Mouse (Mus musculus) gastrocnemius, postnatal 10 days (tissue): ENCODE measurements around the gene Zfp958. TPM values are rescaled to one million over a fixed set of nuclear protein-coding genes. Genes with fewer than 3 reads are reported as not detected.
"Not testable (repeated sequence)": the region's sequence is repeated elsewhere in the genome, so short reads cannot be mapped to it uniquely, and the experiment has no call there.

Experiments used
- DNase-seq: peaks from one replicate; pipeline ENCODE4 v3.0.0; 2021; ENCODE audit warnings: mixed read lengths
- long read RNA-seq, 2 experiments: library from polyadenylated mRNA; stranded (forward); transcript quantifications; one replicate each; pipeline ENCODE4 v2.0.0; 2021
- total RNA-seq, 2 experiments: library from RNA; stranded (reverse); gene quantifications; 2 replicates each; pipeline ENCODE4 v1.2.3; 2021

Zfp958 gene
- 1 to 10 TPM; 7.1 to 8.8 TPM for total RNA-seq
- long read RNA-seq, experiment 1, partial matches to known transcripts: 0 of 7 reads
- long read RNA-seq, experiment 1, other reads (novel, unspliced or antisense): 3 of 7 reads
- long read RNA-seq, experiment 2, partial matches to known transcripts: 0 of 8 reads
- long read RNA-seq, experiment 2, other reads (novel, unspliced or antisense): 8 of 8 reads

DNA sequence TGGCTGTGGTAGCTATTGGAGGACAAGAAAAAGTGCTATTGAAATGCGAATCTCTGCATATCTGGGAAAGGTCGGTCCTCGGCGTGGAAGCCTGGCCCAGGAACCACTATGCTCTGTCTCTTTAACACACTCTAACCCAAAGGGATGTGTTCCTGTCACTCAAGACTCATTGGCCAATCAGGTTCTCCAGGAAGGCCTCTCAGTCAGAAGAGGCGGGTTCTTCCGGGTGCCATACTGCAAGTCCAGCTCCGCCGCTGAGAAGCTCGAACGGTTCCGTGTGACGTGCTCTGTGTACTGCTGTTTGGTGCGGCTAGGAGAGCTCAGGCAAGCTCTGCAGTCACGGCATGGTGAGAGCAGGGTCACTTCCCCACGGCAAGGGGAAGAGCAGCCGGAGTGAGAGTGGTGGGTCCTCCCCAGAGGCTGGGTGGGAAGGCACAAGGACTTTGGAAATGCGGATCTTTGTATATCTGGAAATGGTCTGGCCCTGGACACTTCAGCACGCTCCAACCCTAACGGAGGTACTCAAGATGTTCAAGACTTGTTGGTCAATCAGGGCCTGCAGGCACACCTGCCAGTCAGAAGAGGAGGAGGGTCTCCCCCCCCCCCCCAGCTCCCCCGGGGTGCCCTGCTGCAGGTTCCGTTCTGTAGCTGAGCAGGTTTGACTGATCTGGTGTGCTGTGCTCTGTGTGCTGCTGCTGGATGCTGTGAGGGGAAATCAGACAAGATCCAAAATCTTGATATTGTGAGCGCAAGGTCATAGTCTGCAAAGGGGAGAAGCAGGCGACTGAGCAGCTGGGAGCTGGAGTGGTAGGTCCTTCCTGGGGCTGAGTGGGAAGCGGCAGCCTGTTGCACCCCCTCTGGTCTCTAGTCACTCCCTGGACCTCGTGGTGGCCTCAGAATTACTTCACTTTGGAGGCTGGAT lies at the start of gene Zfp958:
TSS of gene Zfp958 (plus strand) at position 236 of the 922 bp plus-strand sequence.
- DNase-seq: peak; percentile 83

- DNase-seq: no peak
Measured at GRCm38 (mm10) chr8:4581986-4582385, 31.0 kb upstream of the Zfp958 start.

- no peak for DNase-seq
Measured at GRCm38 (mm10) chr8:4582754-4583178, 30.2 kb upstream of the Zfp958 start.

GRCm38 (mm10) chr8:4584660-4585059 lies 28.3 kb upstream of the Zfp958 start:
- no peak for DNase-seq

DNA sequence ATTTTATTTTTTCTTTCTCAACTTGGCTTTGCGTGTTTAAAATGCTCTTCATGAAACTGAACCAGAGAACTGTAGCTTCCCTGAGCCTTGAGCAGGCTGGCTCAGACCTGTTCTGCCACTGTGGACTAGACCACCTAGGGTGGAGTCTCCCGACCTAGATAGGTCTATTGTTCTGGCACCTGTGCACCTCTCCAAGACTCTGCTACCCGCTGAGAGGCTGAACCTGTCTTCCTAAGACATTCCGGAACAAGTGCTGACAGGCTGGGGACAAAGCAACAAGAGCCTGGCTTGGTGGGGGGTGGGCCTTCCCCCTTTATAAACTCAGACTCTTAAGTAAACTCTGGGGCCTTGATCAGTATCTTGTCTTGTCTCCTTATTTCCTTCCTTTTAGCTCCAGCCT lies 26.6 kb upstream of the Zfp958 start:
- no peak for DNase-seq

GRCm38 (mm10) chr8:4588165-4589000 lies 24.6 kb upstream of the Zfp958 start:
- peak; percentile 22 for DNase-seq

GRCm38 (mm10) chr8:4608896-4609295 lies 4.1 kb upstream of the Zfp958 start:
- DNase-seq: no peak

DNA sequence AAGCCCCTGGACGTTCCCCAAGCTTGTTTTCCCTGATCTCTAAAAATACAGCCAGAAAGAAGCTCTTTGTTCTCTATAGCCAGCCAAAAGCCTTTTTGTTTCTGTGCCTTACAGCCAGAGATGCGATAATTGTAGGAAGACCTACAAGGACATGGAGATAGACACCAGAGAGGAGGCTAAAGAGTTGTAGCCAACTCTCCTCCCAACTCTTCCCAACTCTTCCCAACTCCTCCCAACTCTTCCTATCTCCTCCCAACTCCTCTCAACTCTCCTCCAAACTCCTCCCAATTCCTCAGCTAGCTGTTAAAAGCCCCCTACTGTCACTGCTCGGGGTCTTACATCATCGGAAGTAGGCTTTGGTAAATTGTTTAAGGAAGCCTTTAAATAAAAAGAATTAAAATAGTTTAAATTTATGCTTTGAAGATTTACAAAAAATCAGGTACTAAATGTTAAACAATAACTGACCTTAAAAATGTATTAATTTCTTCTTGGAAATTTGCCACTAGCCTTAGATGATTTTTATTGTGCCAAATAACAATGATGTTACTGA lies 1.3 kb upstream of the Zfp958 start:
- not testable (repeated sequence) for DNase-seq

DNA sequence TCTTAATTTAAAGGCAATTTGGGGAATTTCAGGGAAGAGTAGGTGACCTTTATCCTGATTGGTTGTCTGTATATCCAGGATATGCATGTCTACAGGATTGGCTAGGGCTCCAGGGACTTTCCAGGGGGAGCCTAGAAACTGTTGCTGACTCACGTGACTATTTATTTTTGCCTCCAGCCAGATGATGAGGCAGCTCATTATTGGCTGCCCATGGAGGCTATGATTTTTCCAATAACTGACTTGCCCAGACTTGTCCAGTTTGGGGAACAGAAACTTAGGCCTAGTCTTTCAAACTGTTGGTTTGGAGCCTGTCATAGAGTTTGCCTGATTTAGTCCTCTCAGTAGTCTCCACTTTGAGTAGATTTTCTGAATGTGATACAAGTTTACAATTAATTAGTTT lies 14.4 kb downstream of the Zfp958 start:
- no peak for DNase-seq

- no peak for DNase-seq
Measured at GRCm38 (mm10) chr8:4637071-4637470, 24.1 kb downstream of the Zfp958 start.

GRCm38 (mm10) chr8:4642974-4643373 lies 30.0 kb downstream of the Zfp958 start:
- DNase-seq: not testable (repeated sequence)

DNA sequence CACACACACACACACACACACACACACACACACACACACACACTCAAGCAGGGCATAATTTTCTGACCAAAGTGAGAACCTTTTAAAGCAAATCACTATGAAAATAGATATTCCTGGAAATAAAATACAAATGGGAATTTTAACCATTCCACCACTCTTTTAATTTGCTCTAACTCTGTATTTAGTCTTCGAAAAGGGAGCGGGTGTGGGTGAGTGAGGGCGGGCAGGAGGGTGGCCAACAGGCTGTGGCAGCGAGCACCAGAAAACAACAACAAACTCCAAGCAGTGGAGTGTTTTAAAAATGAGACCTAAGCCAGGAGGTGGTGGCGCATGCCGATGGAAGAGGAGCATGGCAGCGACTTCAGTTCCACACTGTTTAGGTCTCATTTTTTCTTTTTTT lies 43.6 kb downstream of the Zfp958 start:
- DNase-seq: peak; percentile 51

DNA sequence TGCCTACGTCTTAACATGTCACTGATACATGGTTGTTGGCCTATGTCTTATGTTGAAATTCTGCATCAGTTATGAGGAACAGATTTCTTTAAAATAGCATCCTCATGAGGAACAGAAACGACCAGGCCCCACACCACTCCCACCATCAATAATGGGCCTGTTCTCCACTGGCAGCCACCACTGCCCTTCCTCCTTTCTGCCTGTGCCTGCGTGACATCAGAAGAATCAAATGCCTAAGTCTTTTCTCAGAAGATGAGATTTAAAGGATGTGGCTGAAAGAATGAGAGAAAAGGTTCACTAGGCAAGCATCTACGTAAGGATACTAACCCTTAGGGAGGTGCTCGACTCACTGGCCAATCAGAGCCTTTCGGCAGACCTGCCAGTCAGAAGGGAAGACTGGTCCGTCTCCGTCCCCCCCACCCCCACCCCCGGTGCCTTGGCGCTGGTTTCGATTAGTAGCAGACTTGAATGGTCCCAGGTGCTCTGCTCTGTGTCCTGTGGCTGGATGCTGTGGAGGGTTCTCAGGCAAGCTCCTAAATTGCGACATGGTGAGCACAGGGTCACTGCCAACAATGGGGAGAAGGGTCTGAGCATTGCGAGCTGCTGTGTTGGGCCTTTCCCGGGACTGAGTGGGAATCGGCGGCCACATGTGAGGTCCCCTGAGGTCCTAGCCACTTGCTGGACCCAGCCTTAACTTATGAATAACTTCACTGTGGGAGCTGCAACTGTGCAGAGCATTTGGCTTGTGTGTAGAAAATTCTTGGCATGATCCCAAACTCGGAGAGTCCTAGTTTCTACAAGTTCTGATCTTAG lies 62.4 kb downstream of the Zfp958 start:
- no peak for DNase-seq

DNA sequence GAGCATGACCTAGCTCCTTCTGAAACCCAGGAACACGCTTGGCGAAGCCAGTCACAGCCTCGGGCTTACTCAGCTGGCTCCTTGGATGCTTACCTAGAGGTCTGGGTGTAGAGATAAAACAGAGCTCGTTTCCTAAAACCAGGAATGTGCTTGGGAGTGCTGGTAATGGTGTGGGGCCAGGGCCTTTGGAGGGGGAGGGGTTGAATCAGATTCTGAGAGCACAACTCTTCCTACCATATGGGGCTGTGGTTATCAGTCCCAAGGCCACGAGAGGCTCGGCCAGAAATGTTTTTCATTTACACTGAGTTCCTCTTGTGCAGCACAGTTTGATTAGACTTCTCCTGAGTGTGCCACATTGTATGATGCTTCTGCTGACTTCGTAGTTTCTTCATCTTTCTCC lies 63.6 kb downstream of the Zfp958 start:
- DNase-seq: no peak

DNA sequence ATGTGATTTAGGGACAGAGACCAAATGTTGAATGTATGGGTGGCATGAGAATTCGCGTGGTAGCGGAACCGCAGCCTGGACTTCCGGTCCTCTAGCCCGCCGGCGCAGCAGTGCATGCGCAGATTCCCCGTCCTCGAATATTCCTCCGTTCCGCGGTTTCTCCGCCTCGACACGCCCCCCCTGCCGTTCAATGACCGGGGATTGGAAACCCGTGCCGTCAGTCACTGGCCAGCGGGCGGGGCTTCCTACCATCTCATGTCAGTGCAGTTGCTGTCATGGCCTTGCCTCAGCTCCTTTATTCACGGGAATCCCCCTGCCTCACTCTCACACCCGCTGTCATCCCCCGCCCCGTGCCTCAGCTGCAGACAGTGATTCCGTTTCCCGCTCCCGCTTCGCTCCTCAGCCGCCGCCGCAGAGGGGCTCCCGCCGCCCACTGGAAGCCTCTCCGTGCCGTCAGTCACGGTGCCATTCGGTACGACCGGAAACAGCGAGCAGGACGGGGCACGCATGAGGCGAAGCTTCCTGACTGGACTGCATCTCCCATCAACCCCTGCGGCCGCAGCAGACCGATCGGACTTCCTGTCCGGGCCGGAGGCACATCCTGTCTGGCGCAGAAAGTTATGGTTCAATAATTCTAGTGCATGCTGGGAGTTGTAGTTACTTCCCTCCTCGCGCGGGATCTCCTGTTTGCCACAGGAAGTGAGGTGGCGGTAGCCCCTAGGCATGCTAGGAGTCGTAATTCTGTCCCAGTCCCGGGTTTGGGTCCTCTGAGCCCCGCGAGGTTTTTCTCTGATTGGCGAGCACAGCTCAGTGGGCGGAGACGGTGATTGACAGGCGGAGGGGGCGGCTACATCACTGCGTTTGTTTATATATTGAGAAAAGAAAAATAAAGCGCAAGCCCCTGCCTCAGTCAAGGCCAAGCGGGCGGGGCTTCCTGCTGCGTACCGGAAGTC lies 64.6 kb downstream of the Zfp958 start:
- DNase-seq: peak; percentile 97

DNA sequence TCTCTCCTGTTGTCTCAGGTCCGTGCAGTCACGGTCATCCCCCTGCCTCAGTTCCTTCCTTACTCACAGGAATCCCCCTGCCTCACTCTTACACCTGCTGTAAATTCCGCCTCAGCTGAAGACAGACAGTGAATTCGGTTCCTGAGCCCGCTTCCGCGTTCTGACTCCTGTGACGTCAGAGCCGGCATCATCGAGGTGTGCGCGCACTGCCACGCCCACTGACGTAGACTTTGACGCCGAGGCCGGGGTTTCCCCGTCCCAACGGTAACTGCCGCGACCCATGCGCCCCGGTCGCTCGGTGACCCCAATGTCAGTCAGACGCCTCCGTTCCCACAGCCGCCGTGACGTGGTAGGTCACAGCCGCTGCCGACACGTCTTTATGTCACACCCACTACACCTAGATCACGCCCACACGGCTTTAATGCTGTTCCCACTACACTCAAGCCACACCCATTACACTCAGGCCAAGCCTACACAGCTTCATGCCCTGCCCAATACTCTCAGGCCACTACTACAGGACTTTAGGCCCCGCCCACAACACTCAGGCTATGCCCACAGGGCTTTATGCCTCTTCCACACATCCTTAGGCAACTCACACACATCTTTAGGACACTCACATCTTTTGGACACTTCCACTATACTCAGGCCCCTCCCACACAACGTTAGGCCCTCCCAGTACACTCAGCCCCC lies 65.4 kb downstream of the Zfp958 start:
- DNase-seq: peak; percentile 84

- no peak for DNase-seq
Measured at GRCm38 (mm10) chr8:4678908-4679545, 66.1 kb downstream of the Zfp958 start.

- DNase-seq: no peak
Measured at GRCm38 (mm10) chr8:4679796-4680195, 66.8 kb downstream of the Zfp958 start.
